Comparison of ENCODE assay signal across 21 mouse cellular contexts in genomic region chr6:91483371-91483770, GRCm38 (mm10). TPM values are rescaled to one million over a fixed set of nuclear protein-coding genes. Genes with fewer than 3 reads are reported as not detected.
A peak's percentile ranks its signal among the peaks of the same experiment; 100 is the strongest.
DNase-seq lines count a peak whose midpoint lies in the region; ATAC-seq and TF ChIP-seq lines count a peak whose summit lies in the region.
"Had no signal": no experiment of that assay in that cellular context is flagged by ENCODE, and none has a peak within 500 bp of the region (broad histone marks: within the 10 kb centered on the region; RNA-seq: fewer than 3 reads in every experiment).

No protein-coding gene starts in this region.

- no peak overlapping the region for H3K4me3 ChIP-seq in gastrocnemius, adult 2 months
- H3K4me3 ChIP-seq in lung, adult 2 months (replicated peaks; ENCODE audit: extremely low read depth, low read depth, low read length): no peak overlapping the region
- no peak overlapping the region for H3K4me3 ChIP-seq in myocyte
- H3K4me3 ChIP-seq in hindbrain, embryonic 12.5 days: no peak overlapping the region
- H3K4me3 ChIP-seq: forebrain, embryonic 13.5 days; heart, embryonic 13.5 days; limb, embryonic 10.5 days; limb, embryonic 15.5 days; liver, embryonic 13.5 days; midbrain, embryonic 13.5 days had no signal

- TF ChIP-seq POLR2A in lung, adult 2 months (IDR thresholded peaks at IDR 0.05; ENCODE audit: borderline replicate concordance, extremely low read depth, low read depth, low read length): no peak
- TF ChIP-seq POLR2A in myocyte (IDR thresholded peaks at IDR 0.05; ENCODE audit: insufficient read length, low read depth): no peak

- H3K9me3 ChIP-seq in hindbrain, embryonic 12.5 days (replicated peaks): no peaks in the 10 kb centered on the region
- H3K9me3 ChIP-seq: forebrain, embryonic 13.5 days; heart, embryonic 13.5 days; limb, embryonic 10.5 days; limb, embryonic 15.5 days; liver, embryonic 13.5 days; midbrain, embryonic 13.5 days had no signal

- peak overlapping the region; percentile 19 for H3K4me2 ChIP-seq in myocyte (ENCODE audit: low read depth)
- no peak overlapping the region for H3K4me2 ChIP-seq in hindbrain, embryonic 12.5 days (replicated peaks)
- H3K4me2 ChIP-seq: forebrain, embryonic 13.5 days; heart, embryonic 13.5 days; limb, embryonic 15.5 days; liver, embryonic 13.5 days; midbrain, embryonic 13.5 days had no signal

- no peak overlapping the region for H3K9ac ChIP-seq in hindbrain, embryonic 12.5 days
- H3K9ac ChIP-seq: forebrain, embryonic 13.5 days; heart, embryonic 13.5 days; limb, embryonic 15.5 days; liver, embryonic 13.5 days; midbrain, embryonic 13.5 days had no signal

- H3ac ChIP-seq in myocyte (ENCODE audit: control insufficient read depth, insufficient read length): no peak overlapping the region

- H3K36me3 ChIP-seq in myocyte (ENCODE audit: control insufficient read depth, insufficient read depth): peaks cover 46% of the 10 kb centered on the region
- peaks cover 98% of the 10 kb centered on the region for H3K36me3 ChIP-seq in hindbrain, embryonic 12.5 days

- no peak for TF ChIP-seq CTCF in gastrocnemius, adult 2 months (IDR thresholded peaks at IDR 0.05)
- no peak for TF ChIP-seq CTCF in lung, adult 2 months (IDR thresholded peaks at IDR 0.05; ENCODE audit: insufficient read depth, low read length)

- H3K4me1 ChIP-seq in lung, adult 2 months (ENCODE audit: control insufficient read depth, insufficient read depth, low read length): no peaks in the 10 kb centered on the region; the same call in 1 of the 2 replicates
- no peaks in the 10 kb centered on the region for H3K4me1 ChIP-seq in hindbrain, embryonic 12.5 days
- H3K4me1 ChIP-seq: forebrain, embryonic 13.5 days; limb, embryonic 10.5 days; limb, embryonic 15.5 days; liver, embryonic 13.5 days; midbrain, embryonic 13.5 days had no signal

- no peaks in the 10 kb centered on the region for H3K79me2 ChIP-seq in myocyte (ENCODE audit: control insufficient read depth, insufficient read depth)

- peak; percentile 68 for DNase-seq in gastrocnemius, adult 2 months
- DNase-seq in gastrocnemius, postnatal 4 days (ENCODE audit: low spot score in 2 of 2): no peak
- peak; percentile 26 for DNase-seq in lung, postnatal 36 days
- no peak for DNase-seq in lung, adult 2 months
- no peak for DNase-seq in cerebellum, postnatal 10 days
- DNase-seq: adrenal gland, postnatal 25 days; cerebellum, adult 18-20 months; cerebellum, postnatal 14 days; kidney, adult 11 months; kidney, postnatal 14 days; layer of hippocampus, adult 9-11 months; liver, embryonic 13.5 days; thymus, postnatal 14 days had no signal

- peak overlapping the region; percentile 88 for H3K27ac ChIP-seq in gastrocnemius, adult 2 months
- no peak overlapping the region for H3K27ac ChIP-seq in hindbrain, embryonic 12.5 days
- H3K27ac ChIP-seq: forebrain, embryonic 13.5 days; heart, embryonic 13.5 days; limb, embryonic 10.5 days; limb, embryonic 15.5 days; liver, embryonic 13.5 days; midbrain, embryonic 13.5 days had no signal

- H3K27me3 ChIP-seq in myocyte (ENCODE audit: control insufficient read depth, insufficient read depth, insufficient read length): no peaks in the 10 kb centered on the region
- no peaks in the 10 kb centered on the region for H3K27me3 ChIP-seq in hindbrain, embryonic 12.5 days
- H3K27me3 ChIP-seq: forebrain, embryonic 13.5 days; heart, embryonic 13.5 days; limb, embryonic 15.5 days; liver, embryonic 13.5 days; midbrain, embryonic 13.5 days had no signal

- ATAC-seq in hindbrain, embryonic 12.5 days (ENCODE audit: low FRiP score): no peak
- ATAC-seq: CD4-positive, CD25-positive, alpha-beta regulatory T cell, adult 4 months; forebrain, embryonic 13.5 days; midbrain, embryonic 13.5 days had no signal

- WGBS in lung, adult 2 months: 74% methylated on average over 2 of the region's 2 CpGs
- 92% methylated on average over 2 of the region's 2 CpGs for WGBS in hindbrain, embryonic 12.5 days

- intact Hi-C loops in gastrocnemius, adult 2 months (cut with DNase I): no loop called here

TF ChIP-seq in myocyte, 11 proteins besides CTCF, POLR2A, EP300 and RAD21:
- peak; percentile 20 to 75 (median 34) for TF ChIP-seq MYOD1 (IDR thresholded peaks at IDR 0.05; ENCODE audit: control insufficient read depth in 1 of 3, insufficient read length in 2 of 3, low read depth in 2 of 3)
- peak; percentile 8 for TF ChIP-seq TCF12 (IDR thresholded peaks at IDR 0.05; ENCODE audit: insufficient read depth, poor library complexity, severe bottlenecking)
- no peak for TF ChIP-seq TCF3 (IDR thresholded peaks at IDR 0.05; ENCODE audit: insufficient read length, low read depth)
- TF ChIP-seq REST (IDR thresholded peaks at IDR 0.05; ENCODE audit: insufficient read depth, insufficient read length): no peak
- TF ChIP-seq MAX (IDR thresholded peaks at IDR 0.05; ENCODE audit: low read depth): no peak
- TF ChIP-seq CEBPB (IDR thresholded peaks at IDR 0.05; ENCODE audit: insufficient read depth, poor library complexity, severe bottlenecking): no peak
- TF ChIP-seq MYOG (IDR thresholded peaks at IDR 0.05; ENCODE audit: control insufficient read depth in 1 of 3, insufficient read depth in 1 of 3, insufficient read length in 2 of 3, low read depth in 2 of 3): peak in 2 of 3 experiments; percentile 79 to 82

RNA-seq across cellular contexts. Expression of gene Tmem43, which starts 9.9 kb away (rescaled TPM):
- 10 to 100 TPM; 21.0 to 25.3 TPM for total RNA-seq in gastrocnemius, adult 2 months (2021)
- 10 to 100 TPM; 39.1 to 44.9 TPM for total RNA-seq in gastrocnemius, postnatal 4 days (2021)
- polyA plus RNA-seq in lung, adult 2 months (2012; rRNA removed): 65.2 and 79.5 TPM in 2 replicates
- 84.1 TPM for polyA plus RNA-seq in myocyte (2012; fragmentation: generic; extraction: Trizol)
- polyA plus RNA-seq in hindbrain, embryonic 12.5 days (2016; fragmentation: Nextera tagmentation; extraction: Ambion mirVana): 57.3 and 57.7 TPM in 2 replicates

RNA-seq across cellular contexts. Expression of gene Chchd4, which starts 10.0 kb away (rescaled TPM):
- 10 to 100 TPM in 1 of 2 experiments, 1 to 10 TPM in 1; 8.0 to 10.2 TPM for total RNA-seq in gastrocnemius, adult 2 months (2021)
- total RNA-seq in gastrocnemius, postnatal 4 days (2021): 10 to 100 TPM; 11.3 to 11.8 TPM
- polyA plus RNA-seq in lung, adult 2 months (2012; rRNA removed): 3.5 and 4.4 TPM in 2 replicates
- polyA plus RNA-seq in myocyte (2012; fragmentation: generic; extraction: Trizol): 13.1 TPM
- 19.8 and 20.9 TPM in 2 replicates for polyA plus RNA-seq in hindbrain, embryonic 12.5 days (2016; fragmentation: Nextera tagmentation; extraction: Ambion mirVana)

RNA-seq across cellular contexts. Expression of gene Xpc, which starts 32.3 kb away (rescaled TPM):
- total RNA-seq in gastrocnemius, adult 2 months (2021): 1 to 10 TPM; 7.6 to 8.3 TPM
- total RNA-seq in gastrocnemius, postnatal 4 days (2021): 10 to 100 TPM in 1 of 2 experiments, 1 to 10 TPM in 1; 7.8 to 10.7 TPM
- 12.4 and 17.3 TPM in 2 replicates for polyA plus RNA-seq in lung, adult 2 months (2012; rRNA removed)
- 7.4 TPM for polyA plus RNA-seq in myocyte (2012; fragmentation: generic; extraction: Trizol)
- polyA plus RNA-seq in hindbrain, embryonic 12.5 days (2016; fragmentation: Nextera tagmentation; extraction: Ambion mirVana): 27.3 TPM in 2 replicates

RNA-seq across cellular contexts. Expression of gene Lsm3, which starts 32.4 kb away (rescaled TPM):
- 10 to 100 TPM; 22.7 to 37.0 TPM for total RNA-seq in gastrocnemius, adult 2 months (2021)
- 10 to 100 TPM; 64.6 to 68.3 TPM for total RNA-seq in gastrocnemius, postnatal 4 days (2021)
- polyA plus RNA-seq in lung, adult 2 months (2012; rRNA removed): 7.7 and 10.8 TPM in 2 replicates
- 69.5 TPM for polyA plus RNA-seq in myocyte (2012; fragmentation: generic; extraction: Trizol)
- 185 and 194 TPM in 2 replicates for polyA plus RNA-seq in hindbrain, embryonic 12.5 days (2016; fragmentation: Nextera tagmentation; extraction: Ambion mirVana)

Comparison
In these comparisons a context has a peak if more than half of its experiments do, and no peak if none do; other contexts are left out.
1. DNase-seq: peak in gastrocnemius, adult 2 months (single experiment) and lung, postnatal 36 days (single experiment); none in gastrocnemius, postnatal 4 days (0 of 2), lung, adult 2 months (single experiment) and cerebellum, postnatal 10 days (0 of 2).